Mouse (Mus musculus) MEL (cell line): ENCODE measurements around the gene Btbd6. TPM values are rescaled to one million over a fixed set of nuclear protein-coding genes. Genes with fewer than 3 reads are reported as not detected.

ENCODE experiments used
- DNase-seq: peaks from one replicate; pipeline ENCODE4 v3.0.0; 2011; ENCODE audit warnings: low read depth, low spot score
- H3K27ac ChIP-seq: 2 replicates; pipeline ENCODE4 v1.5.1; 2012; ENCODE audit warnings: low read depth, mild to moderate bottlenecking, control low read depth, low read length, moderate library complexity; ENCODE audit not compliant: control insufficient read depth
- H3K27me3 ChIP-seq, 2 experiments: fragments of 150-350 bp in 1 of 2; sonication (generic) in 1 of 2; 2 replicates each; pipeline ENCODE4 v1.6.1; 2012; ENCODE audit warnings: low read length in 2 of 2, mild to moderate bottlenecking in 2 of 2, improper control_type of control experiment in 1 of 2, moderate library complexity in 1 of 2; ENCODE audit not compliant: insufficient read depth in 2 of 2, control insufficient read depth in 1 of 2
- H3K36me3 ChIP-seq, 2 experiments: 2 replicates each; pipeline ENCODE4 v1.6.1; 2012 to 2014; ENCODE audit warnings: low read length in 2 of 2, improper control_type of control experiment in 1 of 2, inconsistent platforms in 1 of 2, mild to moderate bottlenecking in 1 of 2; ENCODE audit not compliant: insufficient read depth in 2 of 2, control insufficient read depth in 1 of 2
- H3K4me1 ChIP-seq, 2 experiments: fragments of 150-350 bp in 1 of 2; sonication (generic) in 1 of 2; 2 replicates each; pipeline ENCODE4 v1.6.1; 2012; ENCODE audit warnings: low read length in 2 of 2, improper control_type of control experiment in 1 of 2, mild to moderate bottlenecking in 1 of 2; ENCODE audit not compliant: insufficient read depth in 2 of 2, control insufficient read depth in 1 of 2
- H3K4me3 ChIP-seq, 2 experiments: fragments of 150-350 bp in 1 of 2; sonication (generic) in 1 of 2; 2 replicates each; pipeline ENCODE4 v1.5.1; 2012; ENCODE audit warnings: low read depth in 2 of 2, low read length in 2 of 2, mild to moderate bottlenecking in 2 of 2, moderate library complexity in 2 of 2, control low read depth in 1 of 2, improper control_type of control experiment in 1 of 2; ENCODE audit not compliant: control insufficient read depth in 1 of 2, insufficient read depth in 1 of 2
- H3K79me2 ChIP-seq: 2 replicates; pipeline ENCODE4 v1.6.1; 2012; ENCODE audit warnings: mild to moderate bottlenecking, low read length, moderate library complexity; ENCODE audit not compliant: control insufficient read depth, poor library complexity, insufficient read depth
- H3K9ac ChIP-seq: 2 replicates; pipeline ENCODE4 v1.6.1; 2012; ENCODE audit warnings: low read depth, mild to moderate bottlenecking, control low read depth, low read length, moderate library complexity; ENCODE audit not compliant: control insufficient read depth, poor library complexity, severe bottlenecking
- H3K9me3 ChIP-seq: fragments of 150-350 bp; sonication (generic); replicated peaks from 2 replicates; pipeline ENCODE4 v1.6.1; 2012; ENCODE audit warnings: mild to moderate bottlenecking, low read length, improper control_type of control experiment, moderate library complexity; ENCODE audit not compliant: insufficient read depth
- CHD1 ChIP-seq: IDR thresholded peaks from 2 replicates; pipeline ENCODE4 v1.6.1; 2012; ENCODE audit warnings: low read depth, mild to moderate bottlenecking, inconsistent platforms, low read length, improper control_type of control experiment
- CHD2 ChIP-seq: IDR thresholded peaks from 2 replicates; pipeline ENCODE4 v1.6.1; 2011; ENCODE audit warnings: low read length, improper control_type of control experiment
- CTCF ChIP-seq, 3 experiments: IDR thresholded peaks in 2 of 3; conservative IDR thresholded peaks in 1 of 3; 2 replicates each; pipeline ENCODE4 v1.5.1; 2011 to 2012; ENCODE audit warnings: low read length in 3 of 3, low read depth in 2 of 3, mild to moderate bottlenecking in 2 of 3, improper control_type of control experiment in 1 of 3, inconsistent platforms in 1 of 3, mixed read lengths in 1 of 3, moderate library complexity in 1 of 3; ENCODE audit not compliant: control insufficient read depth in 1 of 3, insufficient read depth in 1 of 3, poor library complexity in 1 of 3, severe bottlenecking in 1 of 3
- E2F4 ChIP-seq: IDR thresholded peaks from 2 replicates; pipeline ENCODE4 v1.6.1; 2011; ENCODE audit warnings: low read depth, low read length, improper control_type of control experiment, borderline replicate concordance
- ELF1 ChIP-seq: IDR thresholded peaks from 2 replicates; pipeline ENCODE4 v1.6.1; 2014; ENCODE audit warnings: low read depth, mild to moderate bottlenecking, inconsistent platforms, low read length, improper control_type of control experiment, moderate library complexity
- EP300 ChIP-seq, 2 experiments: IDR thresholded peaks; 2 replicates each; pipeline ENCODE4 v1.6.1; 2011; ENCODE audit warnings: improper control_type of control experiment in 2 of 2, low read length in 2 of 2, low read depth in 1 of 2, mild to moderate bottlenecking in 1 of 2
- ETS1 ChIP-seq: IDR thresholded peaks from 2 replicates; pipeline ENCODE4 v1.6.1; 2012; ENCODE audit warnings: low read depth, mild to moderate bottlenecking, inconsistent platforms, low read length, improper control_type of control experiment, moderate library complexity
- GABPA ChIP-seq: IDR thresholded peaks from 2 replicates; pipeline ENCODE4 v1.6.1; 2012; ENCODE audit warnings: low read depth, mild to moderate bottlenecking, inconsistent platforms, low read length, improper control_type of control experiment, moderate library complexity
- GATA1 ChIP-seq: IDR thresholded peaks from 2 replicates; pipeline ENCODE4 v1.6.1; 2011; ENCODE audit warnings: low read depth, low read length, improper control_type of control experiment
- HCFC1 ChIP-seq: IDR thresholded peaks from 2 replicates; pipeline ENCODE4 v1.6.1; 2012; ENCODE audit warnings: low read depth, mild to moderate bottlenecking, inconsistent platforms, low read length, improper control_type of control experiment, moderate library complexity
- JUND ChIP-seq: IDR thresholded peaks from 2 replicates; pipeline ENCODE4 v1.6.1; 2011; ENCODE audit warnings: low read depth, mild to moderate bottlenecking, improper control_type of control experiment, low read length
- MAFK ChIP-seq: IDR thresholded peaks from 2 replicates; pipeline ENCODE4 v1.6.1; 2011; ENCODE audit warnings: low read depth, mild to moderate bottlenecking, low read length, improper control_type of control experiment, borderline replicate concordance
- MYB ChIP-seq: IDR thresholded peaks from 2 replicates; pipeline ENCODE4 v1.6.1; 2011; ENCODE audit warnings: mild to moderate bottlenecking, low read depth, low read length, improper control_type of control experiment
- MYC ChIP-seq: IDR thresholded peaks from 2 replicates; pipeline ENCODE4 v1.6.1; 2011; ENCODE audit warnings: low read depth, mild to moderate bottlenecking, low read length, improper control_type of control experiment, moderate library complexity
- NELFE ChIP-seq: IDR thresholded peaks from 2 replicates; pipeline ENCODE4 v1.6.1; 2011; ENCODE audit warnings: low read depth, low read length, improper control_type of control experiment
- NRF1 ChIP-seq: IDR thresholded peaks from 2 replicates; pipeline ENCODE4 v1.6.1; 2014; ENCODE audit warnings: low read depth, mild to moderate bottlenecking, inconsistent platforms, low read length, improper control_type of control experiment, moderate library complexity; ENCODE audit not compliant: poor library complexity, insufficient read depth, severe bottlenecking
- POLR2A ChIP-seq, 2 experiments: IDR thresholded peaks; 2 replicates each; pipeline ENCODE4 v1.6.1; 2011 to 2012; ENCODE audit warnings: low read length in 2 of 2, mild to moderate bottlenecking in 2 of 2, control low read depth in 1 of 2, improper control_type of control experiment in 1 of 2, low read depth in 1 of 2, moderate library complexity in 1 of 2; ENCODE audit not compliant: control insufficient read depth in 1 of 2, insufficient read depth in 1 of 2, poor library complexity in 1 of 2
- POLR2AphosphoS2 ChIP-seq: IDR thresholded peaks from 2 replicates; pipeline ENCODE4 v1.6.1; 2011; ENCODE audit warnings: low read length, improper control_type of control experiment
- SIN3A ChIP-seq: IDR thresholded peaks from 2 replicates; pipeline ENCODE4 v1.6.1; 2012; ENCODE audit warnings: low read length, improper control_type of control experiment, inconsistent platforms
- SMC3 ChIP-seq: IDR thresholded peaks from 2 replicates; pipeline ENCODE4 v1.6.1; 2011; ENCODE audit warnings: low read depth, low read length, improper control_type of control experiment
- TAL1 ChIP-seq: IDR thresholded peaks from 2 replicates; pipeline ENCODE4 v1.6.1; 2012; ENCODE audit warnings: mild to moderate bottlenecking, inconsistent platforms, low read length, moderate library complexity, mixed read lengths
- TBP ChIP-seq: IDR thresholded peaks from 2 replicates; pipeline ENCODE4 v1.8.0; 2011; ENCODE audit warnings: low read depth, low read length, improper control_type of control experiment
- TCF12 ChIP-seq: IDR thresholded peaks from 2 replicates; pipeline ENCODE4 v1.6.1; 2014; ENCODE audit warnings: low read depth, mild to moderate bottlenecking, inconsistent platforms, low read length, improper control_type of control experiment, moderate library complexity
- USF1 ChIP-seq: IDR thresholded peaks from 2 replicates; pipeline ENCODE4 v1.6.1; 2014; ENCODE audit warnings: low read depth, mild to moderate bottlenecking, inconsistent platforms, low read length, improper control_type of control experiment, moderate library complexity
- USF2 ChIP-seq, 2 experiments: IDR thresholded peaks; 2 replicates each; pipeline ENCODE4 v1.6.1; 2011 to 2012; ENCODE audit warnings: improper control_type of control experiment in 2 of 2, low read length in 2 of 2, borderline replicate concordance in 1 of 2, inconsistent platforms in 1 of 2, low read depth in 1 of 2, mild to moderate bottlenecking in 1 of 2; ENCODE audit not compliant: insufficient read depth in 1 of 2
- ZKSCAN1 ChIP-seq: IDR thresholded peaks from 2 replicates; pipeline ENCODE4 v1.6.1; 2012; ENCODE audit warnings: low read depth, mild to moderate bottlenecking, inconsistent platforms, low read length, improper control_type of control experiment, moderate library complexity
- ZMIZ1 ChIP-seq: IDR thresholded peaks from 2 replicates; pipeline ENCODE4 v1.6.1; 2012; ENCODE audit warnings: low read depth, mild to moderate bottlenecking, inconsistent platforms, low read length, improper control_type of control experiment, moderate library complexity
- polyA plus RNA-seq, 2 experiments: library from polyadenylated mRNA; stranded (reverse) in 1 of 2; unstranded in 1 of 2; fragments of >175 nt in 1 of 2; fragments of >200 nt in 1 of 2; gene quantifications; 2 replicates each; pipeline versions ENCODE4 v1.2.1 to v1.2.4; 2012; ENCODE audit warnings: low replicate concordance in 2 of 2, low read depth in 1 of 2; ENCODE audit not compliant: insufficient read length in 2 of 2, insufficient read depth in 1 of 2, missing spikeins in 1 of 2
- total RNA-seq: library from RNA; depleted of rRNA; stranded (reverse); fragments of 300-350 nt; gene quantifications from 2 replicates; pipeline ENCODE4 v1.2.3, GENCODE M21; 2012

Gene Btbd6
- total and polyA plus RNA-seq, 3 experiments: 1.8 to 3.0 TPM; not detected in 1

DNA sequence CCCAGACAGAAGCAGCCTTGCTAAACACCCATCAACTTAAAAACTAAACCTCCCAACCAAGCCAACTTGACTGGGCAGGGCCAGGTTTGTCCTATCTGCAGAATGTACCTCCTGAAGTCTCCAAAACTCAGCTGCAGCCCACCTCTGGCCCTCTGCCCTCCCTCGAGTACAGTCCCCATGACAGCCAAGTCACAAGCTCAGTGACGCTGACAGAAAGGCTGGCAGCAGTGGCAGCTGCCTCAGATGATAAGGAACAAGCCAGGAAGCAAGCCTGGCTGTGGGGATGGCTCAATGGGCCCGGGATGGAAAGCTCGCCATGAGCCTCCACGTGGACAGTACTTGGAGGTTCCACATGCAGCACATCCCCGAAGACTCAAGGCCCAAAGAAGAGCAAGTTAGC is 6.7 kb upstream of the Btbd6 start:
- Histone ChIP-seq H3K4me1 (no peaks in the 10 kb centered on the region), H3K79me2 (no peaks in the 10 kb centered on the region), H3K4me3 (no peak overlapping the region), H3K36me3 (peaks cover 0 to 49% of the 10 kb centered on the region in 2 experiments; a peak in 2 of 4 replicates), H3K27me3 (no peaks in the 10 kb centered on the region), H3K9ac (no peak overlapping the region), H3K27ac (no peak overlapping the region), H3K9me3 (no peaks in the 10 kb centered on the region)
- no peak for TF ChIP-seq JUND
- no peak for TF ChIP-seq E2F4
- no peak for TF ChIP-seq CHD1
- TF ChIP-seq SMC3: no peak
- no peak for TF ChIP-seq NRF1
- no peak for TF ChIP-seq GATA1
- TF ChIP-seq MAFK: no peak
- no peak for TF ChIP-seq ETS1
- TF ChIP-seq NELFE: no peak
- TF ChIP-seq TBP: no peak
- TF ChIP-seq CHD2: no peak
- no peak for TF ChIP-seq TAL1
- no peak for TF ChIP-seq USF1
- no peak for DNase-seq

DNA sequence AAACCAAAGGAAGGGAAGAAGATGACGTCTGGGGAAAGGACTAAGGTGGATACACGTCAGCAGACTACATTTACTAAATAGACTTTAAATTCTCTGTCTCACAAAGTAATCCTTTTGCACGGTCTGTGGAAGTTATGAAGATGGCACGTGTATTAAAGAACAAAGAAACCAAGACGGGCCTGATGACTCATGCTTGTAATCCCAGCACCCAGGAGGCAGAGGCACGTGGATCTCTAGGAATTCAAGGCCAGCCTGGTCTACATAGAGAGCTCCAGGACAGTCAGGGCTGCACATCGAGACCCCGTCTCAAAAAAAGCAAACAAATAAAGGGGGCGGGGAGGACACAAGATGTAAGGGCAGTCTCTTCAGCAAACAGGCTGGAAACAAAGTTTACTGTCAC is 1.5 kb upstream of the Btbd6 start:
- no peak overlapping the region for H3K27ac ChIP-seq
- no peaks in the 10 kb centered on the region for H3K79me2 ChIP-seq
- no peak for TF ChIP-seq POLR2AphosphoS2
- TF ChIP-seq E2F4: no peak
- no peak for TF ChIP-seq TCF12
- no peak for TF ChIP-seq GATA1
- no peaks in the 10 kb centered on the region for H3K4me1 ChIP-seq
- no peaks in the 10 kb centered on the region for H3K9me3 ChIP-seq
- no peak overlapping the region for H3K4me3 ChIP-seq
- DNase-seq: no peak
- H3K9ac ChIP-seq: no peak overlapping the region
- peaks cover 0 to 55% of the 10 kb centered on the region in 2 experiments; a peak in 2 of 4 replicates for H3K36me3 ChIP-seq
- no peaks in the 10 kb centered on the region for H3K27me3 ChIP-seq

DNA sequence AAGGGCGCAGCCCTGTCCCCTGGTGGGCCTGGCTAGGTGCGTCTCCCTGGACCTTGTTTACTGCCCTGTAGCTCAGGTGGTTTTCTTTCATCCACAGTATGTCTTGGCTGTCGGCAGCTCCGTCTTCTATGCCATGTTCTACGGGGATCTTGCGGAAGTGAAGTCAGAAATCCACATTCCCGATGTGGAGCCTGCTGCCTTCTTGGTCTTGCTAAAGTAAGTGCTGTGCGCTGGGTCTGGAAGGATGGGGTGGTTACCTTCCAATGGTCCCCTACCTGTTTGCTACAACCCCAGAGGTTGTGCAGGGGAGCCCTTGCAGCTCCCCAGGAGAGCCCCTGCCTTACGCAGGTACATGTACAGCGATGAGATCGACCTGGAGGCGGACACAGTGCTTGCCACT is 874 bp downstream of the Btbd6 start:
- TF ChIP-seq GABPA (no peak), JUND (no peak), HCFC1 (no peak), NELFE (no peak), EP300 (IDR thresholded peaks at IDR 0.05; ENCODE audit: low read depth in 1 of 2, low read length in 2 of 2) (no peak), ELF1 (no peak), MAFK (no peak), ZKSCAN1 (no peak), CHD1 (no peak), USF2 (IDR thresholded peaks at IDR 0.05; ENCODE audit: borderline replicate concordance in 1 of 2, insufficient read depth in 1 of 2, low read depth in 1 of 2, low read length in 2 of 2) (no peak), MYC (no peak), SIN3A (no peak), MYB (no peak), CTCF (IDR thresholded peaks at IDR 0.05 in 2 of 3, conservative IDR thresholded peaks at IDR 0.05 in 1 of 3; ENCODE audit: control insufficient read depth in 1 of 3, insufficient read depth in 1 of 3, low read depth in 2 of 3, low read length in 3 of 3, poor library complexity in 1 of 3, severe bottlenecking in 1 of 3) (no peak), POLR2A (IDR thresholded peaks at IDR 0.05; ENCODE audit: control insufficient read depth in 1 of 2, insufficient read depth in 1 of 2, low read depth in 1 of 2, low read length in 2 of 2, poor library complexity in 1 of 2) (no peak), SMC3 (no peak), ZMIZ1 (no peak), TAL1 (no peak)
- no peaks in the 10 kb centered on the region for H3K9me3 ChIP-seq
- H3K4me3 ChIP-seq: no peak overlapping the region
- H3K79me2 ChIP-seq: no peaks in the 10 kb centered on the region
- H3K4me1 ChIP-seq: no peaks in the 10 kb centered on the region
- no peak overlapping the region for H3K27ac ChIP-seq
- no peak for DNase-seq
- H3K36me3 ChIP-seq: peaks cover 0 to 63% of the 10 kb centered on the region in 2 experiments; a peak in 2 of 4 replicates
- H3K27me3 ChIP-seq: no peaks in the 10 kb centered on the region
- no peak overlapping the region for H3K9ac ChIP-seq
